Mouse (Mus musculus): Measurements from ENCODE around the gene Uqcrc2.

GRCm38 (mm10) chr7:120677001-120677643, 42.1 kb downstream of the Uqcrc2 start, which contains the start of gene Mosmo:
- TF ChIP-seq CTCF (IDR thresholded peaks at IDR 0.05 in 2 of 3, conservative IDR thresholded peaks at IDR 0.05 in 1 of 3; ENCODE audit: control insufficient read depth in 1 of 3, insufficient read depth in 1 of 3, low read depth in 2 of 3, low read length in 3 of 3, poor library complexity in 1 of 3, severe bottlenecking in 1 of 3) = no peak
- no peak for TF ChIP-seq EP300 (IDR thresholded peaks at IDR 0.05; ENCODE audit: low read depth in 1 of 2, low read length in 2 of 2)
